Mouse (Mus musculus): Measurements from ENCODE around the gene Itga9.

DNA sequence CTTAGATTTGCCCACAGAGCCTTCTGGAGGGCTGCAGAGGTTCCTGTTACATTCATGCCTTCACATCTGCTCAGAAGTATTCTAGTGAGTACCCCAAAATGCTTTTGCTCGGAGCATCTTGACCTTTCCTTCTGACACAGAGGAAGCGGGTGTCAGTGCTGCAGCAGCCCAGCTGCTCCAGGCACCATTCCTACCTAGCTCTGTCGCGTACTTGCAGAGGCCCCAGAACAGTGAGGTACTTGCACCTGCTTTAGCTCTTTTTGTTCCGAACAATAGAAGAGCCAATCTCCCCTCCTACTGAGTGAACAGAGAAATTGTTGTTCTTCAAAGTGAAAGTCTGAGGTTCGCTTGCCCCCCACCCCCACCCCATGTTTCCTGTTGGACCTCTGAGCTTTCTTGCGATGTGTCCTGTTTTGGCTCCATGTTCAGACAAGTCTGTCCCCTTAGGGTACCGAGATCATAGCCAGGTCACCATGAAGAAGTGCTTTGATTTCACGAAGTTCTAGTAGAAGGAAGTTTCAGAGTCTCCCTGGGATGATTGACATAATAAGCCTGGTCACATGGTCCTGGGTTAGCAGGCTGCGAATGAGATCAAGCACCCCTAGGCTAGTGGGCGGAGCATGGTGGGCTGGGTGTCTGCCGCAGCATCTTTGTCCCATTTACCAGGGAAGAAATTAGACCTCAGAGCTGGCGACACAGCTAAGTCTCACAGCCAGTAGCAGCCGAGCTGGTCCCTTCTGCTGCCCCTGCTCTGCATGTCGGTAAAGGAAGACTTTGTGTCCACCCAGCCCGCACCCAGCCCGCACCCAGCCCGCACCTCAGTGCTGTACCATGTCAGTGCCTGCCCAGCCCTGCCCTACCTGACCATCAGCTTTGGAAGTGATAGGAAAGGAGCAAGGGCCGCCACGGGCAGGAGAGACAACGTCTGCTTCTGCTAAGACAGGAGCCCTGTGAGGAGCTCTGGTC lies 215.0 kb downstream of the Itga9 start:
- TF ChIP-seq CTCF (IDR thresholded peaks at IDR 0.05; ENCODE audit: control insufficient read depth, insufficient read depth, insufficient read length), result no peak
- TF ChIP-seq MYOD1 (IDR thresholded peaks at IDR 0.05; ENCODE audit: control insufficient read depth, insufficient read length, low read depth), result no peak
- TF ChIP-seq MAX (IDR thresholded peaks at IDR 0.05), result no peak
- no peak for TF ChIP-seq USF1 (IDR thresholded peaks at IDR 0.05; ENCODE audit: low read depth)
